Mouse (Mus musculus) layer of hippocampus, adult 11-12 months (tissue): Measurements from ENCODE around the gene Sgsm2.
A peak's percentile ranks its signal among the peaks of the same experiment; 100 is the strongest.

Experiments used
- DNase-seq: peaks from one replicate; pipeline ENCODE4 v3.0.0; 2022; ENCODE audit warnings: low spot score

The Sgsm2 gene

GRCm38 (mm10) chr11:74841366-74841765 lies 55.5 kb downstream of the Sgsm2 start:
- DNase-seq: no peak

- DNase-seq: no peak
These were observed 56.1 kb downstream of the Sgsm2 start for GRCm38 (mm10) chr11:74840739-74841138.

- DNase-seq: no peak
These were observed 56.8 kb downstream of the Sgsm2 start for GRCm38 (mm10) chr11:74839860-74840715.

- peak; percentile 74 for DNase-seq
These were observed 57.9 kb downstream of the Sgsm2 start for GRCm38 (mm10) chr11:74838971-74839370.

- peak; percentile 92 for DNase-seq
These were observed 58.4 kb downstream of the Sgsm2 start for GRCm38 (mm10) chr11:74838441-74838840.

GRCm38 (mm10) chr11:74837694-74838431 lies 59.0 kb downstream of the Sgsm2 start:
- peak; percentile 93 for DNase-seq

GRCm38 (mm10) chr11:74837056-74837693 lies 59.7 kb downstream of the Sgsm2 start:
- peak; percentile 17 for DNase-seq

GRCm38 (mm10) chr11:74836225-74837055 lies 60.4 kb downstream of the Sgsm2 start:
- peak; percentile 30 for DNase-seq

- DNase-seq: peak; percentile 7
These were observed 61.2 kb downstream of the Sgsm2 start for GRCm38 (mm10) chr11:74835593-74836224.

- DNase-seq: no peak
These were observed 62.1 kb downstream of the Sgsm2 start for GRCm38 (mm10) chr11:74834650-74835277.

- no peak for DNase-seq
These were observed 62.6 kb downstream of the Sgsm2 start for GRCm38 (mm10) chr11:74834359-74834638.

GRCm38 (mm10) chr11:74833536-74834358 lies 63.1 kb downstream of the Sgsm2 start:
- DNase-seq: peak; percentile 12

- DNase-seq: peak; percentile 63
These were observed 64.2 kb downstream of the Sgsm2 start for GRCm38 (mm10) chr11:74832503-74833143.

GRCm38 (mm10) chr11:74831606-74832451 lies 65.0 kb downstream of the Sgsm2 start:
- DNase-seq: peak; percentile 98

- peak; percentile 61 for DNase-seq
These were observed 65.7 kb downstream of the Sgsm2 start for GRCm38 (mm10) chr11:74831191-74831605.

- peak; percentile 99 for DNase-seq
These were observed 66.4 kb downstream of the Sgsm2 start, which contains the start of gene Mnt for GRCm38 (mm10) chr11:74830256-74831161. TSS of gene Mnt (plus strand) at chr11:74830920.

- DNase-seq: peak; percentile 80
These were observed 67.0 kb downstream of the Sgsm2 start for GRCm38 (mm10) chr11:74829812-74830211.
